Mouse (Mus musculus) hindlimb bud, embryonic 11.5 days (tissue): Measurements from ENCODE around the gene Wnt2b.

ENCODE experiments used
- DNase-seq: peaks from one replicate; pipeline ENCODE4 v3.0.0-alpha.2; 2012; ENCODE audit warnings: low read depth, low spot score; ENCODE audit errors: extremely low spot score

Wnt2b gene

GRCm38 (mm10) chr3:104961066-104962059, at the start of gene Wnt2b:
TSS of gene Wnt2b (minus strand) at chr3:104961921.
- DNase-seq, result no peak

- no peak for DNase-seq
Observed at GRCm38 (mm10) chr3:105010681-105011339, 49.1 kb upstream of the Wnt2b start.

GRCm38 (mm10) chr3:105008070-105008469, 46.3 kb upstream of the Wnt2b start:
- DNase-seq, result no peak

DNA sequence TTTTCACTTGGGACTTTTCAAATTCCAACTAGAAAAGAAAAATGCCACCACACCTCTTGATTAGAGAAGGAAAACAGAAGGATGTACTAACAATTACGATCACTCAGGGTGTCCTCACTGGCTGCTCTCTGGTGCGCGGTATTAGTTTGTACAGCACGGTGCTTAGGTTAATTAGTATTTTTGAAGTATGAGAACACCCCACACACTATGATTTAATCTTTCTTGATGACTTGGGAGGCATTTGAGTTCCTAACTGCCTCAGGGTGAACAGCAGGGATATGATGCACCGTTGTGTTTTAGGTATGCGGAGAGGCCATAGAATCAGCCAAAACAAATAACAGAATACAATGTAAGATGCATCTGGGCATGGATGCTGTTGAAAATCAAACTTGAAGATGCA, 44.4 kb upstream of the Wnt2b start:
- DNase-seq, result no peak

DNA sequence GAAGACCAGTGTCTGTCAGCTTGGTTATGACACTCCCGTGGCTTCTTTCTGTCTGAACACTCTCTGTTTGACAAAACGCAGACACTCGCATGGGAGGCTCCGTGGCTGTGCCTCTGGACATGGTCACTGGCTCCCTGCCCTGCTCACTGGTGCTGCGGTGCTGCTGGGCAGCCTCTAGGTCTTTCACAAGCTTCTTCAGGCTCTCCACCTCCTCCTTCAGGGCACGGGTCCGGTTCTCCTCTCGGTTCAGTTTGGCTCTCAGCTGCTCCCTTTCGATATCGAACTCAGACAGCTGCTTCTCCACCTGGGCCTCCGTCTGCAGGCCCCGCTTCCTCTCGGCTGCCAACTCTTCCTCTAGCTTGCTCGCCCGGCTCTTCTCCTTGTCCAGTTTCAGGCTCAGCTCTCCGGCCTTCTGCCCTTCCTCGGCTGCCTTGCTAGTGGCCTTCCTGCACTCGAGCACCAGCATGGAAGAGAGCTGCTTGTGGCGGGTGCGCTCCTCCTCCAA, 43.9 kb upstream of the Wnt2b start:
- DNase-seq, result no peak

DNA sequence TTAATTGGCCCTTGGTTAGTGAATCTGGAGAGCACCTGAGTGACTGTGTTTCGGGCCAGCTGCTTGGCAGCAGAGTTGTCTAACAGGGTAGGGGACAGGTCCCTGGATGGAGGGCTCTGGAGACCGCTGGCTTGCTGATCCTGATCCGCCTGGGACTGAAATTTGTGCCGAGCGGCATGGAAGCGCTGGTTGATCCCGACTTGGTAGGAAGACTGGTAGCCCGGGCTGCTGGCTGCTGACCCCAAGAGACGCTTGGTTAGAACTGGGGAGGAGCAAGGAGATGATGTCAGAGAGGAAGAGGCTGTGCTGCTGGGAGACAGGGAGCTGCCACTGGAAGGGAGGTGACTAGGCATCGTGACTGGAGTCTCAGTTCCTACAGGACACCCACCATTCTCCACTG, 43.3 kb upstream of the Wnt2b start:
- no peak for DNase-seq

DNA sequence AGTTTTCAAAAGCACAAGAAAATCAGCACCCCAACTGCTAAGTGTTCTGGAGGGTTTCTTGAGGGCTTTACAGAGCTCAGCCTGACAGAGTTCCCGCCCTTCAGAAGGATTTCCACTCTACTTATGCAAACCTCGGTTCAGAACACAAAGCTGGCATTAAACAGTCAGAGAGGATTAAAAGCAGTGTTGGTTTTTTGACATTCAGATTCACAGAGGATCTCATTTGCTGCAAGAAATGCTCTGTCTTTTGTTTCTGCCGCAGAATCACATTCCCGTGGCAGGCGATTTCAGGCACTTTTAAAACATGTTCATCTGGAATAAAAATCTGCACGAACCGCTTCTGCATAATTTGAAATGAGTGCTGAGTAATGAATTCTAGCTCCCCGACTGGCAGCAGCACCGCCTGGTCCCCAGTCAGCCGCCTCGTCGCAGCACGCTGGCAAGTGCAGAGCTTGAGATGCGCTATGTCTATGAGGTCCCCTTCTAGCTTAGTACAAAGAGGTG, 42.3 kb upstream of the Wnt2b start:
- DNase-seq, result no peak

- no peak for DNase-seq
Observed at GRCm38 (mm10) chr3:105001374-105001773, 39.7 kb upstream of the Wnt2b start.

- no peak for DNase-seq
Observed at GRCm38 (mm10) chr3:105000561-105000960, 38.8 kb upstream of the Wnt2b start.

GRCm38 (mm10) chr3:104997563-104997962, 35.8 kb upstream of the Wnt2b start:
- DNase-seq, result no peak

- no peak for DNase-seq
Observed at GRCm38 (mm10) chr3:104995707-104996106, 34.0 kb upstream of the Wnt2b start.

DNA sequence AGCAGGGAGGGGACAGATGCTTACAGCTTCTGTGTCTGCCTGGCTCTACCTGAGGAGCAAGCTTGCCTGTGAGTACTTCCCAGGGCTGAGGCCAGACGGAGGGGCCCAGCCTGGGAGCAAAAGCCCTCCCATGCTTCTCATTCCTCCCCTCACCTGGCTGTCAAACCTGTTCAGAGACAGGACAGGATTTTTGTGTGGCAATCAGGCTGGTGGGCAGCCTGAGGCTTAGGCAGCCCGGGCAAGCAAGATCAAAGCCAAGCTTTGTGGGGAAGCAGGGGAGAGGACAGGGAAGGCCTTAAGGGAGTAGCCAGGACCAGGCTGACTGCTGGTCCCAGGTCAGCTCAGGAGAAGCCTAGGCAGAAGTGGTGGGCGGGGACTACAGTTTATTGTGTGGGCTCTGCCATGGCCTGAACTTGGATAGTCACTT, 32.7 kb upstream of the Wnt2b start:
- DNase-seq, result no peak

GRCm38 (mm10) chr3:104993800-104994199, 32.1 kb upstream of the Wnt2b start:
- no peak for DNase-seq

- peak; percentile 42 for DNase-seq
Observed at GRCm38 (mm10) chr3:104992709-104993388, 31.1 kb upstream of the Wnt2b start.

DNA sequence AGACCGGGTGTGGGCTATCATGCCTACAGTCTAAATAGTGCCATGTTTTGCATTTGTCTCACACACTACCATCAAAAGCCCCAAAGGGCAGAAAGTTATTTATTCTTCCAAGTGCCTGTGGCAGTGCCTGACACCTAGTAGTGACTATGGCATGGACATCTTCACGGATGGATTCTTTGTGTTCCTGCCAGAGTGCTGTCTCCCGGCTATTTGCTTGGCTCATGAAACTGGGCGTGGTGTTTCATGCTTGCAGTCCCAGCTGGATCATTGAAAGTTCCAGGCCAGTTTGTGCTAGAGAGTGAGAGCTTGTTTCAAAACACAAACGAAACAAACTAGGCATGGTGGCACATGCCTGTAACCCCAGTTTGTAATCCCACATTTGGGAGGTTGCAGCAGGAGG, 30.0 kb upstream of the Wnt2b start:
- no peak for DNase-seq

DNA sequence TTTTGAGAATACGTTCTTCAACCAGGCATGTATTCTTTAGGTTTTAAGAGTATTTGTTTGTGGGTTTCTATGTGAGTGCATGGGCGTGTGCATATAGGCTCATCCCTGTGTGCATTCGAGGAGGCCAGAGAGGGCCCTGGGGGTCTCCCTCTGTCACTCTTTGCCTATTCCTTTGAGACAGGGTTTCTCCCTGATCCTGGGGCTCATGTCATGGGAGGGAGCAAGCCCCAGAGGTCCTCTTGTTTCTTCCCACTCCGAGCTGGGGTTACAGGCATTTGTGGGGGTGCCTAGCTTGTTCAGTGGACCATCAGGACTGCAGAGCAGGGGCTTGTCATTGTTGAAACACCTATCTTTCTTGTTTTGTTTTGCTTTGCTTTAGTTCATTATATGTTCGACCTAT, 26.2 kb upstream of the Wnt2b start:
- DNase-seq, result no peak

DNA sequence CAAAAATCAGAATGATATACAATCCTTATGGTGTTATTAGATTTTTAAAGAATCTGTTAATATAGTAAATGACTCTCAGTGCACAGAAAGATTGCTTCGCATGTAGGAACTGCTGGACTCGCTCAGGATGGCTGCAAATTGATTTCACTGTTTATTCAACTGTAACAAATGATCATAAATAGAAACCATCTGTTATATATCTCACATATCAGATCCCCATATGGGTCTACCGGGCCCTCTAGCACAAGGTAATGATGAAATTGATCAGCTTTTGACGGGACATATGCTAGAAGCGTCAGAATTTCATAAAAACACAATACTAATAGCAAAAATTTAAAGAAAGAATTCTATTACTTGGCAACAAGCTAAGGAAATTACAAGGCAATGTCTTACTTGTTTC, 18.0 kb upstream of the Wnt2b start:
- DNase-seq, result no peak

DNA sequence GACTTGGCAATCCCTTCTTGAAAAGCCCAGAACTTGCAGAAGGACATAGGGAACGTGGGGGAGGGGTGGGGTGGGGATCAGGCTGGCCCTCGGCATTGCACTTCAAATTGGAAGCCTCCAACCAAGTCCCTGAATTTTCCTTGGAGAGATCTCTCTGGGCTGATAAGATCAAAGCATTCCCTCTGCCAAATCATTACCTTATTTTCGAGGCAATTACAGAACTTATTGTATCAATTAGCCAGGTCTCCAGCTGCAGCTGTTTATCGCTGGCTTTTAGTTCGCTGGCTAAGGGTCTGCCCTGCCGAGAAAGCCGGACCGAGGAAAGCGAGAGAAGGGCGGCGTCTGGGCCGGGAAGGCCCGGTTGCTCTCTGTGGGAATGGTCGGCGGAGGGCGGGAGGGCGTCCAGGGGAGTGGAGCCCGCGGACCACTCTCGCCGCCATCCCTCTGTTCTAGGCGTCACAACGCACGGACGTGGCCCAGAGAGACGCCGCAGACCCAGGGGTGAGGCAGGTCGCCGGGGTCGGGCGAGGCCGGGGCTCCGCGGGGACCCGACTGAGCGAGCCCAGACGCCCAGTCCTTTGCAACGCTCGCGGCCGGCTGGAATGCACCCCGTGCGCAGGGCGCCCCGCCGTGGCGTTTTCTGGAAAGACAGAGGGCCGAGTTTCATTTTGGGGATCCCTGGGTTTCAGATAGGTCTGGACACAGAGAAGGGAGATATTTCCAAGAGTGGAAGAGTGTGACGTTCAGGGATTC, 6.0 kb upstream of the Wnt2b start:
- peak; percentile 52 for DNase-seq

DNA sequence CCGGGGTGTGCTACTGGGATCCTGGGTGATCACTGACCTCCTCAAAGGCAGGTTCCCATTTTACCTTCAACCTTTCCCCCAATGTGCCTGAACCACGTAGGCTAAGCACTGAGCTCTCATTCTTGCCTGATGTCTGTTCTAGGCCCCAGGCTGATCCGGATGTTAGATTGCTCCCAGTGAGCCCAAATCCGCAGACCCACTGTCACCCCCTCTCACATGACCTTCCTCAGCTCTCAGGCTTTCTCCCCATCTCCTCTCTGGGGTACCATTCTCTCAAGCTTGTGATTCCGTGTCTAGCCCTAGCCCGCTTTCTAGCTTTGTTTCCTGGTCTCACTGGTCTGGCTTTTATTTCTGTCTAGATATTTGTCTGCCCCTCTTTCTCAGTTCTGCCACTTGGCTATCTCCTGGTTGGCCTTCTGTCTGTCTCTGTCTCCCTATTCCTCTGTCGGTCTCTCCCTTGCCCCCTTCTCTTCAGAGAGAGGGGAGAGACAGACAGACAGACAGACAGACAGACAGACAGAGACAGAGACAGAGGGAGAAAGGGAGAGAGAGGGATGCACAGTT, 4.4 kb upstream of the Wnt2b start:
- DNase-seq, result no peak
